Mouse (Mus musculus) limb, embryonic 12.5 days (tissue): ENCODE measurements around the gene Ptma. TPM values are rescaled to one million over a fixed set of nuclear protein-coding genes. Genes with fewer than 3 reads are reported as not detected.

Experiments used
- ATAC-seq: fragments of 200-750 bp; cut with Nextera tagmentation; 2 replicates; pipeline ENCODE4 v1.8.0; 2017; ENCODE audit warnings: low read depth, moderate TSS enrichment; ENCODE audit not compliant: insufficient number of reproducible peaks, insufficient read depth, low FRiP score, low TSS enrichment
- H3K27ac ChIP-seq: fragments of 300-500 bp; sonication (generic); 2 replicates; pipeline ENCODE4 v1.5.1; 2016; ENCODE audit warnings: mild to moderate bottlenecking, moderate library complexity
- H3K27me3 ChIP-seq: fragments of 300-500 bp; sonication (generic); 2 replicates; pipeline ENCODE4 v1.6.1; 2016; ENCODE audit warnings: mild to moderate bottlenecking, moderate library complexity
- H3K36me3 ChIP-seq: fragments of 300-500 bp; sonication (generic); 2 replicates; pipeline ENCODE4 v1.6.1; 2016; ENCODE audit warnings: mild to moderate bottlenecking, moderate library complexity
- H3K4me1 ChIP-seq: fragments of 300-500 bp; sonication (generic); replicated peaks from 2 replicates; pipeline ENCODE4 v1.6.1; 2016
- H3K4me2 ChIP-seq: fragments of 300-500 bp; sonication (generic); 2 replicates; pipeline ENCODE4 v1.6.1; 2016; ENCODE audit warnings: mild to moderate bottlenecking, moderate library complexity
- H3K4me3 ChIP-seq: fragments of 300-500 bp; sonication (generic); replicated peaks from 2 replicates; pipeline ENCODE4 v1.5.1; 2016; ENCODE audit warnings: mild to moderate bottlenecking
- H3K9ac ChIP-seq: fragments of 300-500 bp; sonication (generic); replicated peaks from 2 replicates; pipeline ENCODE4 v1.6.1; 2016; ENCODE audit warnings: mild to moderate bottlenecking, moderate library complexity
- H3K9me3 ChIP-seq: fragments of 300-500 bp; sonication (generic); 2 replicates; pipeline ENCODE4 v1.6.1; 2016; ENCODE audit warnings: mild to moderate bottlenecking, moderate library complexity
- WGBS: fragments of 180-500 bp; shearing (Covaris S2); methylation state at CpG from one replicate; pipeline ENCODE4 v1.1.7; 2016; 5-methylcytosine and 5-hydroxymethylcytosine counted together
- polyA plus RNA-seq: library from polyadenylated mRNA; unstranded; fragments of >200 nt; fragmentation: Nextera tagmentation; extraction: Ambion mirVana; gene quantifications from 2 replicates; pipeline ENCODE4 v1.2.1, GENCODE M21; 2016

Ptma gene
- polyA plus RNA-seq, 1 experiment from 2014 or later, result 4,018 TPM

DNA sequence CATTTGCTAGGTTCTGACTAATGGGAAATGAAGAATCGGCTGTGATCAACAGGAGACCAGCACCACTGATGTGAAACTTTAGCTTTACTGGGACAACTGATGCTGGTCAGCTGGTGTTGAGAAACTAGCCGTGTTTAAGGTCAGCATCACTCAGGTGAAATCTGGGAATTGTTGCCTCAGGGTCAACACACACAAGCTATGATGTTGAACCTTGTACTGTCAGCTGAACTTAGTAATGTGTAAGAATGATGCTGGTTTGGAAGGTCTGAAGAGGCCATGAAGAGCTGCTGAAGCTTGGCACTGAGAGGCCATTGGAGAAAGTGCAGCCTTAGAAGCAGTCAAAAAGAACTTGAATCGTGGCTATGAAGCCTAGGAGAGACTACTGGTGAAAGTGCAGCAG is 29.1 kb downstream of the Ptma start:
- no peak overlapping the region for H3K27ac ChIP-seq
- no peaks in the 10 kb centered on the region for H3K4me1 ChIP-seq
- H3K4me3 ChIP-seq, result no peak overlapping the region
- no peaks in the 10 kb centered on the region for H3K27me3 ChIP-seq
- H3K9me3 ChIP-seq, result no peaks in the 10 kb centered on the region
- H3K36me3 ChIP-seq, result peaks cover 54% of the 10 kb centered on the region
- ATAC-seq, result no peak
- WGBS, result 88% methylated on average over 3 of the region's 3 CpGs
- H3K4me2 ChIP-seq, result no peak overlapping the region
- no peak overlapping the region for H3K9ac ChIP-seq

GRCm38 (mm10) chr1:86557872-86558271 is 31.3 kb downstream of the Ptma start:
- Histone ChIP-seq H3K36me3 (peaks cover 55% of the 10 kb centered on the region), H3K4me3 (no peak overlapping the region), H3K9ac (no peak overlapping the region), H3K4me2 (no peak overlapping the region), H3K4me1 (no peaks in the 10 kb centered on the region), H3K9me3 (no peaks in the 10 kb centered on the region), H3K27ac (no peak overlapping the region), H3K27me3 (no peaks in the 10 kb centered on the region)
- WGBS, result 73% methylated on average over 7 of the region's 7 CpGs
- no peak for ATAC-seq

GRCm38 (mm10) chr1:86559232-86559631 is 32.7 kb downstream of the Ptma start:
- 91% methylated on average over 3 of the region's 3 CpGs for WGBS
- no peaks in the 10 kb centered on the region for H3K27me3 ChIP-seq

DNA sequence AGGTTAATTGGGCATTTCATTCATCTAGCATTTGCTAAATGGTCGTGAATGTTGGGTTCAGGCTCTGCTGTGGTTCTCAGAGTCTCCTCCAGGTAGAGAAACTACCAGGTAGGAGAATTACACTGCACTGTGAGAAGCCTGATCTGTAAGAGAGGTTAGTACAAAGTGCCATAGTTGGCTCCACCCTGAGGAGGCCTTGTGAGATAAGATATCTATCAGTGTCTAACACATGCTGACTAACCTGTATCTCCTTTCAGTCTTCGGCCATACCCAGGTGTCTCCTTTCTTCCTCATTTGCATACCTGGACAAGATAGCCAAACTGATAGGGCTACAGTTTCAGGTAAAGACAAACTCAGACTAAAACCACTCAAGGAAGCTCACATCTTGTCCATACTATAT is 36.1 kb downstream of the Ptma start:
- Histone ChIP-seq H3K27me3 (no peaks in the 10 kb centered on the region), H3K9ac (no peak overlapping the region), H3K9me3 (no peaks in the 10 kb centered on the region), H3K4me3 (no peak overlapping the region), H3K36me3 (peaks cover 44% of the 10 kb centered on the region), H3K27ac (no peak overlapping the region), H3K4me2 (no peak overlapping the region), H3K4me1 (no peaks in the 10 kb centered on the region)
- ATAC-seq, result no peak
- WGBS, result 77% methylated on average over 2 of the region's 2 CpGs

More at GRCm38 (mm10) chr1:86559232-86559631, 32.7 kb downstream of the Ptma start:
- Histone ChIP-seq H3K4me2 (no peak overlapping the region), H3K4me3 (no peak overlapping the region), H3K36me3 (peaks cover 66% of the 10 kb centered on the region), H3K9me3 (no peaks in the 10 kb centered on the region), H3K4me1 (no peaks in the 10 kb centered on the region), H3K27ac (no peak overlapping the region), H3K9ac (no peak overlapping the region)
- ATAC-seq, result no peak

- no peak for ATAC-seq
- WGBS, result 79% methylated on average over 2 of the region's 2 CpGs
- no peaks in the 10 kb centered on the region for H3K9me3 ChIP-seq
- H3K4me3 ChIP-seq, result no peak overlapping the region
- H3K9ac ChIP-seq, result no peak overlapping the region
- H3K4me2 ChIP-seq, result no peak overlapping the region
- H3K4me1 ChIP-seq, result no peaks in the 10 kb centered on the region
- no peak overlapping the region for H3K27ac ChIP-seq
- no peaks in the 10 kb centered on the region for H3K27me3 ChIP-seq
- H3K36me3 ChIP-seq, result peaks cover 18% of the 10 kb centered on the region
These were observed 41.9 kb downstream of the Ptma start for GRCm38 (mm10) chr1:86568409-86568808.

GRCm38 (mm10) chr1:86569292-86569860 is 42.9 kb downstream of the Ptma start:
- H3K4me2 ChIP-seq, result no peak overlapping the region
- H3K36me3 ChIP-seq, result peaks cover 11% of the 10 kb centered on the region
- H3K27me3 ChIP-seq, result no peaks in the 10 kb centered on the region
- H3K4me3 ChIP-seq, result no peak overlapping the region
- no peak for ATAC-seq
- H3K27ac ChIP-seq, result no peak overlapping the region
- H3K9ac ChIP-seq, result no peak overlapping the region
- H3K4me1 ChIP-seq, result no peaks in the 10 kb centered on the region
- H3K9me3 ChIP-seq, result no peaks in the 10 kb centered on the region
- 87% methylated on average over 2 of the region's 2 CpGs for WGBS

GRCm38 (mm10) chr1:86571381-86571780 is 44.9 kb downstream of the Ptma start:
- no peak for ATAC-seq
- H3K4me2 ChIP-seq, result no peak overlapping the region
- no peak overlapping the region for H3K27ac ChIP-seq
- H3K36me3 ChIP-seq, result peaks cover 10% of the 10 kb centered on the region; the same call in 1 of the 2 replicates
- no peaks in the 10 kb centered on the region for H3K9me3 ChIP-seq
- H3K27me3 ChIP-seq, result no peaks in the 10 kb centered on the region
- H3K4me3 ChIP-seq, result no peak overlapping the region
- no peak overlapping the region for H3K9ac ChIP-seq
- no peaks in the 10 kb centered on the region for H3K4me1 ChIP-seq
- 96% methylated on average over 2 of the region's 2 CpGs for WGBS

GRCm38 (mm10) chr1:86571941-86572340 is 45.4 kb downstream of the Ptma start:
- ATAC-seq, result no peak
- Histone ChIP-seq H3K4me3 (no peak overlapping the region), H3K36me3 (peaks cover 10% of the 10 kb centered on the region; the same call in 1 of the 2 replicates), H3K4me2 (no peak overlapping the region), H3K27me3 (no peaks in the 10 kb centered on the region), H3K9ac (no peak overlapping the region), H3K4me1 (no peaks in the 10 kb centered on the region), H3K27ac (no peak overlapping the region), H3K9me3 (no peaks in the 10 kb centered on the region)
- WGBS, result 76% methylated on average over 4 of the region's 4 CpGs

Other genes starting within 250 kb of the Ptma start
- gene B3gnt7, start 223.9 kb upstream of the Ptma start, polyA plus RNA-seq, result 5.9 and 7.1 TPM in 2 replicates
- 467 and 515 TPM in 2 replicates for gene Ncl, start 167.3 kb upstream of the Ptma start, polyA plus RNA-seq
- gene Nmur1, start 100.5 kb upstream of the Ptma start, polyA plus RNA-seq, result not detected in 2 replicates
- not detected in 2 replicates for gene Tex44, start 100.4 kb upstream of the Ptma start, polyA plus RNA-seq
- gene Pde6d, start 55.9 kb downstream of the Ptma start, polyA plus RNA-seq, result 89.8 and 90.7 TPM in 2 replicates
- gene Cops7b, start 56.2 kb downstream of the Ptma start, polyA plus RNA-seq, result 57.8 and 59.2 TPM in 2 replicates
- 1.5 and 1.7 TPM in 2 replicates for gene Nppc, start 143.8 kb downstream of the Ptma start, polyA plus RNA-seq
- gene Dis3l2, start 177.1 kb downstream of the Ptma start, polyA plus RNA-seq, result 31.0 and 33.1 TPM in 2 replicates